Mouse (Mus musculus) neural tube, embryonic 13.5 days (tissue): ENCODE results near the gene Zbtb20. TPM values are rescaled to one million over a fixed set of nuclear protein-coding genes. Genes with fewer than 3 reads are reported as not detected.

Source experiments
- ATAC-seq: fragments of 200-750 bp; cut with Nextera tagmentation; 2 replicates; pipeline ENCODE4 v1.8.0; 2017; ENCODE audit warnings: low read depth, mild to moderate bottlenecking, moderate TSS enrichment, moderate library complexity
- H3K27ac ChIP-seq: fragments of 300-500 bp; sonication (generic); replicated peaks from 2 replicates; pipeline ENCODE4 v1.5.1; 2015; ENCODE audit warnings: moderate library complexity, mild to moderate bottlenecking, inconsistent platforms
- H3K27me3 ChIP-seq: fragments of 300-500 bp; sonication (generic); 2 replicates; pipeline ENCODE4 v1.6.1; 2015; ENCODE audit warnings: mild to moderate bottlenecking, inconsistent platforms
- H3K36me3 ChIP-seq: fragments of 300-500 bp; sonication (generic); 2 replicates; pipeline ENCODE4 v1.6.1; 2015; ENCODE audit warnings: mild to moderate bottlenecking, inconsistent platforms
- H3K4me1 ChIP-seq: fragments of 300-500 bp; sonication (generic); replicated peaks from 2 replicates; pipeline ENCODE4 v1.6.1; 2015; ENCODE audit warnings: inconsistent platforms
- H3K4me2 ChIP-seq: fragments of 300-500 bp; sonication (generic); 2 replicates; pipeline ENCODE4 v1.6.1; 2015; ENCODE audit warnings: inconsistent platforms, mild to moderate bottlenecking, moderate library complexity
- H3K4me3 ChIP-seq: fragments of 300-500 bp; sonication (generic); 2 replicates; pipeline ENCODE4 v1.5.1; 2015; ENCODE audit warnings: mild to moderate bottlenecking, inconsistent platforms
- H3K9ac ChIP-seq: fragments of 300-500 bp; sonication (generic); 2 replicates; pipeline ENCODE4 v1.6.1; 2015; ENCODE audit warnings: moderate library complexity, mild to moderate bottlenecking, inconsistent platforms
- H3K9me3 ChIP-seq: fragments of 300-500 bp; sonication (generic); 2 replicates; pipeline ENCODE4 v1.6.1; 2016; ENCODE audit warnings: inconsistent platforms
- WGBS: fragments of 180-500 bp; shearing (Covaris S2); methylation state at CpG from one replicate; pipeline ENCODE4 v1.1.7; 2015; 5-methylcytosine and 5-hydroxymethylcytosine counted together
- polyA plus RNA-seq: library from polyadenylated mRNA; unstranded; fragments of >200 nt; fragmentation: Nextera tagmentation; extraction: Ambion mirVana; gene quantifications from 2 replicates; pipeline ENCODE4 v1.2.1, GENCODE M21; 2015

Zbtb20 gene
- polyA plus RNA-seq, 1 experiment from 2014 or later = 71.4 TPM

- H3K36me3 ChIP-seq = no peaks in the 10 kb centered on the region
- H3K4me2 ChIP-seq = no peak overlapping the region
- ATAC-seq = no peak
- no peak overlapping the region for H3K9ac ChIP-seq
- H3K4me3 ChIP-seq = no peak overlapping the region
- no peaks in the 10 kb centered on the region for H3K4me1 ChIP-seq
- no peaks in the 10 kb centered on the region for H3K27me3 ChIP-seq
- H3K27ac ChIP-seq = no peak overlapping the region
- H3K9me3 ChIP-seq = no peaks in the 10 kb centered on the region
- WGBS = 82% methylated on average over 3 of the region's 3 CpGs
Measured at GRCm38 (mm10) chr16:43090188-43090587, 214.5 kb downstream of the Zbtb20 start.

GRCm38 (mm10) chr16:43094161-43094560 is 218.5 kb downstream of the Zbtb20 start:
- no peak for ATAC-seq
- H3K4me2 ChIP-seq = no peak overlapping the region
- no peaks in the 10 kb centered on the region for H3K36me3 ChIP-seq
- H3K4me1 ChIP-seq = 0 out of 2 replicates have a peak, but pooled peaks cover 10% of the 10 kb centered on the region
- H3K27ac ChIP-seq = no peak overlapping the region
- 91% methylated on average over 1 of the region's 1 CpGs for WGBS
- H3K27me3 ChIP-seq = no peaks in the 10 kb centered on the region
- H3K9ac ChIP-seq = no peak overlapping the region
- no peaks in the 10 kb centered on the region for H3K9me3 ChIP-seq
- H3K4me3 ChIP-seq = no peak overlapping the region

- Histone ChIP-seq H3K36me3 (no peaks in the 10 kb centered on the region), H3K9ac (no peak overlapping the region), H3K27ac (no peak overlapping the region), H3K4me2 (no peak overlapping the region), H3K4me1 (0 out of 2 replicates have a peak, but pooled peaks cover 10% of the 10 kb centered on the region), H3K27me3 (no peaks in the 10 kb centered on the region), H3K9me3 (no peaks in the 10 kb centered on the region), H3K4me3 (no peak overlapping the region)
- ATAC-seq = no peak
- WGBS = 71% methylated on average over 6 of the region's 6 CpGs
Measured at GRCm38 (mm10) chr16:43094756-43095155, 219.1 kb downstream of the Zbtb20 start.

GRCm38 (mm10) chr16:43096040-43096439 is 220.4 kb downstream of the Zbtb20 start:
- 0 out of 2 replicates have a peak, but pooled peaks cover 10% of the 10 kb centered on the region for H3K4me1 ChIP-seq
- H3K27ac ChIP-seq = peak overlapping the region; percentile 42; the same call in 1 of the 2 replicates
- no peaks in the 10 kb centered on the region for H3K27me3 ChIP-seq
- H3K36me3 ChIP-seq = no peaks in the 10 kb centered on the region
- ATAC-seq = peak; percentile 80
- H3K9me3 ChIP-seq = no peaks in the 10 kb centered on the region
- no peak overlapping the region for H3K9ac ChIP-seq
- H3K4me2 ChIP-seq = no peak overlapping the region
- H3K4me3 ChIP-seq = no peak overlapping the region

- H3K4me3 ChIP-seq = no peak overlapping the region
- no peak overlapping the region for H3K9ac ChIP-seq
- H3K27ac ChIP-seq = no peak overlapping the region
- 58% methylated on average over 4 of the region's 4 CpGs for WGBS
- H3K36me3 ChIP-seq = no peaks in the 10 kb centered on the region
- H3K27me3 ChIP-seq = no peaks in the 10 kb centered on the region
- no peaks in the 10 kb centered on the region for H3K9me3 ChIP-seq
- H3K4me1 ChIP-seq = 0 out of 2 replicates have a peak, but pooled peaks cover 10% of the 10 kb centered on the region
- ATAC-seq = no peak
- H3K4me2 ChIP-seq = no peak overlapping the region
Measured at GRCm38 (mm10) chr16:43098153-43098552, 222.5 kb downstream of the Zbtb20 start.

- H3K27ac ChIP-seq = no peak overlapping the region
- ATAC-seq = no peak
- 80% methylated on average over 5 of the region's 5 CpGs for WGBS
Measured at GRCm38 (mm10) chr16:43098666-43099065, 223.0 kb downstream of the Zbtb20 start.

GRCm38 (mm10) chr16:43111288-43111687 is 235.6 kb downstream of the Zbtb20 start:
- H3K4me2 ChIP-seq = no peak overlapping the region
- H3K36me3 ChIP-seq = no peaks in the 10 kb centered on the region
- H3K4me3 ChIP-seq = no peak overlapping the region
- H3K27me3 ChIP-seq = no peaks in the 10 kb centered on the region
- no peak overlapping the region for H3K27ac ChIP-seq
- no peak for ATAC-seq
- no peaks in the 10 kb centered on the region for H3K9me3 ChIP-seq
- no peak overlapping the region for H3K9ac ChIP-seq
- WGBS = 79% methylated on average over 1 of the region's 1 CpGs
- H3K4me1 ChIP-seq = no peaks in the 10 kb centered on the region

More at GRCm38 (mm10) chr16:43098666-43099065, 223.0 kb downstream of the Zbtb20 start:
- H3K36me3 ChIP-seq = no peaks in the 10 kb centered on the region
- H3K4me2 ChIP-seq = no peak overlapping the region
- H3K4me1 ChIP-seq = 0 out of 2 replicates have a peak, but pooled peaks cover 10% of the 10 kb centered on the region
- H3K4me3 ChIP-seq = no peak overlapping the region
- no peaks in the 10 kb centered on the region for H3K27me3 ChIP-seq
- H3K9me3 ChIP-seq = no peaks in the 10 kb centered on the region
- H3K9ac ChIP-seq = no peak overlapping the region

GRCm38 (mm10) chr16:43113968-43114367 is 238.3 kb downstream of the Zbtb20 start:
- no peak overlapping the region for H3K4me2 ChIP-seq
- H3K27ac ChIP-seq = no peak overlapping the region
- no peaks in the 10 kb centered on the region for H3K27me3 ChIP-seq
- no peak overlapping the region for H3K9ac ChIP-seq
- H3K4me3 ChIP-seq = no peak overlapping the region
- WGBS = 48% methylated on average over 1 of the region's 1 CpGs
- no peaks in the 10 kb centered on the region for H3K4me1 ChIP-seq
- no peaks in the 10 kb centered on the region for H3K9me3 ChIP-seq
- no peak for ATAC-seq
- no peaks in the 10 kb centered on the region for H3K36me3 ChIP-seq

GRCm38 (mm10) chr16:43129966-43130365 is 254.3 kb downstream of the Zbtb20 start:
- H3K4me1 ChIP-seq = peaks cover 16% of the 10 kb centered on the region
- H3K4me3 ChIP-seq = no peak overlapping the region
- no peaks in the 10 kb centered on the region for H3K9me3 ChIP-seq
- H3K27me3 ChIP-seq = no peaks in the 10 kb centered on the region
- H3K4me2 ChIP-seq = no peak overlapping the region
- no peak overlapping the region for H3K9ac ChIP-seq
- ATAC-seq = peak; percentile 53
- H3K36me3 ChIP-seq = no peaks in the 10 kb centered on the region
- WGBS = 71% methylated on average over 4 of the region's 4 CpGs
- H3K27ac ChIP-seq = peak overlapping the region; percentile 69

- peaks cover 16% of the 10 kb centered on the region for H3K4me1 ChIP-seq
- H3K4me2 ChIP-seq = no peak overlapping the region
- no peaks in the 10 kb centered on the region for H3K9me3 ChIP-seq
- H3K27me3 ChIP-seq = no peaks in the 10 kb centered on the region
- ATAC-seq = peak; percentile 75; the same call in 1 of the 2 replicates
- no peak overlapping the region for H3K9ac ChIP-seq
- no peaks in the 10 kb centered on the region for H3K36me3 ChIP-seq
- H3K4me3 ChIP-seq = no peak overlapping the region
- H3K27ac ChIP-seq = peak overlapping the region; percentile 69
- WGBS = 38% methylated on average over 6 of the region's 6 CpGs
Measured at GRCm38 (mm10) chr16:43130583-43130982, 254.9 kb downstream of the Zbtb20 start.

- Histone ChIP-seq H3K27ac (peak overlapping the region; percentile 69), H3K4me3 (no peak overlapping the region), H3K4me2 (no peak overlapping the region), H3K4me1 (peaks cover 16% of the 10 kb centered on the region), H3K36me3 (no peaks in the 10 kb centered on the region), H3K9me3 (no peaks in the 10 kb centered on the region), H3K9ac (no peak overlapping the region), H3K27me3 (no peaks in the 10 kb centered on the region)
- ATAC-seq = no peak
Measured at GRCm38 (mm10) chr16:43131077-43131476, 255.4 kb downstream of the Zbtb20 start.

- Histone ChIP-seq H3K4me1 (no peaks in the 10 kb centered on the region), H3K9me3 (no peaks in the 10 kb centered on the region), H3K4me2 (no peak overlapping the region), H3K9ac (no peak overlapping the region), H3K27ac (no peak overlapping the region), H3K27me3 (no peaks in the 10 kb centered on the region), H3K4me3 (no peak overlapping the region), H3K36me3 (no peaks in the 10 kb centered on the region)
- no peak for ATAC-seq
- 44% methylated on average over 4 of the region's 4 CpGs for WGBS
Measured at GRCm38 (mm10) chr16:43168506-43168905, 292.8 kb downstream of the Zbtb20 start.

- H3K4me2 ChIP-seq = no peak overlapping the region
- no peak overlapping the region for H3K9ac ChIP-seq
- no peak overlapping the region for H3K27ac ChIP-seq
- WGBS = 72% methylated on average over 2 of the region's 2 CpGs
- no peaks in the 10 kb centered on the region for H3K36me3 ChIP-seq
- H3K27me3 ChIP-seq = no peaks in the 10 kb centered on the region
- H3K9me3 ChIP-seq = no peaks in the 10 kb centered on the region
- no peak overlapping the region for H3K4me3 ChIP-seq
- no peak for ATAC-seq
- H3K4me1 ChIP-seq = no peaks in the 10 kb centered on the region
Measured at GRCm38 (mm10) chr16:43169273-43169905, 293.7 kb downstream of the Zbtb20 start.
